Mouse (Mus musculus) bone marrow macrophage, adult 2 months (primary cell): ENCODE measurements around the gene Scgb1c1.

Experiments
- CTCF ChIP-seq: IDR thresholded peaks from 2 replicates; pipeline ENCODE4 v1.5.1; 2012; ENCODE audit warnings: low read depth, mild to moderate bottlenecking, low read length, moderate library complexity
- POLR2A ChIP-seq: IDR thresholded peaks from 2 replicates; pipeline ENCODE4 v1.6.1; 2012; ENCODE audit warnings: mild to moderate bottlenecking, low read depth, low read length, borderline replicate concordance

DNA sequence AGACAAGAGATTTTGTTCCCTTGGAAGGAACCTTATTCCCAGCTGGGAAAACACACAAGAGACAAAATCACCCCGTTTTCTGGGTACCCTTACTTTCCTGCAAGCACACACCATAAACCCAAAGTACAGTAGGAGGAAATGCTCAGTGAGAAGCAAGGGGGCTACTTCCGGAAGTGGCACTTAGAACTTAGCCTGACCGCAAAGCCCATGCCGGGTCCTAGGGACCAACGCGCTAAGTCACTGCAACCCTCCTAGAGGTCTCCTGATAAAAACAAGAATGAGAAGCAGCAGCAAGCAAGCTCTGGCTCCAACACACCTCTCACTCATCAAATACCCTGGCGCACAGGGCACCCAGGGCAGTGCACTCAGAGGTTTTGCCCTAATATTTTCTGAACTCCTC lies 34.0 kb downstream of the Scgb1c1 start:
- TF ChIP-seq POLR2A (no peak), CTCF (no peak)
